Mouse (Mus musculus): ENCODE results near the gene Pim3. TPM values are rescaled to one million over a fixed set of nuclear protein-coding genes. Genes with fewer than 3 reads are reported as not detected.

Gene Pim3
- total and polyA plus RNA-seq, 3 experiments, result 11.4 to 26.0 (median 19.0) TPM

GRCm38 (mm10) chr15:88876155-88877020 is 14.4 kb downstream of the Pim3 start:
- no peak overlapping the region for H3K4me3 ChIP-seq (replicated peaks in 1 of 3; ENCODE audit: low read depth in 2 of 3, low read length in 2 of 3, poor library complexity in 1 of 3)
- dilution Hi-C loops (cut with MboI; ENCODE audit: extremely low pct_ligation_motif_present, extremely low pct_unique_long_range_greater_than_20kb, low sequenced_read_pairs) (no loop called here), in situ Hi-C loops (cut with MboI; ENCODE audit: low pct_ligation_motif_present, low pct_unique_long_range_greater_than_20kb, low sequenced_read_pairs) (loop anchor here (5.0 kb wide), 1 partner anchor 49 kb away; no protein-coding TSS in a partner anchor)

GRCm38 (mm10) chr15:88877021-88877400 is 15.0 kb downstream of the Pim3 start:
- H3K36me3 ChIP-seq (replicated peaks in 1 of 2; ENCODE audit: control insufficient read depth in 1 of 2, insufficient read depth in 1 of 2, low read length in 1 of 2), result no peaks in the 10 kb centered on the region
- H3K4me1 ChIP-seq (ENCODE audit: control insufficient read depth in 1 of 2, insufficient read depth in 2 of 2), result peaks cover 2 to 6% of the 10 kb centered on the region in 2 experiments; a peak in 2 of 4 replicates
- TF ChIP-seq UBTF (IDR thresholded peaks at IDR 0.05; ENCODE audit: low read depth, low read length) (no peak), CHD1 (IDR thresholded peaks at IDR 0.05; ENCODE audit: low read depth, low read length) (no peak)
- H3K4me2 ChIP-seq (ENCODE audit: insufficient read depth, low read depth, poor library complexity, severe bottlenecking), result no peak overlapping the region
- DNase-seq (ENCODE audit: extremely low read depth), result no peak
- H3K9me3 ChIP-seq (replicated peaks; ENCODE audit: low read length), result peaks cover 11% of the 10 kb centered on the region
- peaks cover 61% of the 10 kb centered on the region for H3K27me3 ChIP-seq (replicated peaks)
- in situ Hi-C loops (cut with MboI; ENCODE audit: low pct_ligation_motif_present, low pct_unique_long_range_greater_than_20kb, low sequenced_read_pairs) (loop anchor here (5.0 kb wide), 1 partner anchor 50 kb away; no protein-coding TSS in a partner anchor), dilution Hi-C loops (cut with MboI; ENCODE audit: extremely low pct_ligation_motif_present, extremely low pct_unique_long_range_greater_than_20kb, low sequenced_read_pairs) (no loop called here)
- H3K4me3 ChIP-seq (replicated peaks in 1 of 3; ENCODE audit: low read depth in 2 of 3, low read length in 2 of 3, poor library complexity in 1 of 3), result no peak overlapping the region
- no peaks in the 10 kb centered on the region for H3K79me2 ChIP-seq (replicated peaks; ENCODE audit: control insufficient read depth, extremely low read depth, insufficient read depth, poor library complexity, severe bottlenecking)
- no peak overlapping the region for H3K27ac ChIP-seq (ENCODE audit: insufficient read depth, low read depth)
- no peak overlapping the region for H3K9ac ChIP-seq (ENCODE audit: insufficient read depth, low read depth)

More at GRCm38 (mm10) chr15:88876155-88877020, 14.4 kb downstream of the Pim3 start:
- H3K27ac ChIP-seq (ENCODE audit: insufficient read depth, low read depth), result no peak overlapping the region
- peak; percentile 35 to 90; a peak in 3 of 4 replicates for TF ChIP-seq CTCF (conservative IDR thresholded peaks at IDR 0.05 in 1 of 2, IDR thresholded peaks at IDR 0.05 in 1 of 2; ENCODE audit: low read depth in 2 of 2, low read length in 2 of 2)
- peak; percentile 68 for TF ChIP-seq RAD21 (IDR thresholded peaks at IDR 0.05; ENCODE audit: low read depth, low read length)
- no peak for TF ChIP-seq ELF1 (IDR thresholded peaks at IDR 0.05; ENCODE audit: low read depth, low read length)
- peak; percentile 86 for TF ChIP-seq SMC3 (IDR thresholded peaks at IDR 0.05; ENCODE audit: low read depth, low read length)
- TF ChIP-seq EP300 (IDR thresholded peaks at IDR 0.05; ENCODE audit: low read length), result no peak
- no peak overlapping the region for H3K9ac ChIP-seq (ENCODE audit: insufficient read depth, low read depth)
- no peaks in the 10 kb centered on the region for H3K79me2 ChIP-seq (replicated peaks; ENCODE audit: control insufficient read depth, extremely low read depth, insufficient read depth, poor library complexity, severe bottlenecking)
- peaks cover 55% of the 10 kb centered on the region for H3K27me3 ChIP-seq (replicated peaks)
- peaks cover 11% of the 10 kb centered on the region for H3K9me3 ChIP-seq (replicated peaks; ENCODE audit: low read length)
- peak overlapping the region; percentile 33; the same call in 1 of the 2 replicates for H3K4me2 ChIP-seq (ENCODE audit: insufficient read depth, low read depth, poor library complexity, severe bottlenecking)
- no peaks in the 10 kb centered on the region for H3K36me3 ChIP-seq (replicated peaks in 1 of 2; ENCODE audit: control insufficient read depth in 1 of 2, insufficient read depth in 1 of 2, low read length in 1 of 2)
- peaks cover 2 to 6% of the 10 kb centered on the region in 2 experiments; a peak in 2 of 4 replicates for H3K4me1 ChIP-seq (ENCODE audit: control insufficient read depth in 1 of 2, insufficient read depth in 2 of 2)
- DNase-seq (ENCODE audit: extremely low read depth), result peak; percentile 52

GRCm38 (mm10) chr15:88881253-88882044 is 19.5 kb downstream of the Pim3 start:
- dilution Hi-C loops (cut with MboI; ENCODE audit: extremely low pct_ligation_motif_present, extremely low pct_unique_long_range_greater_than_20kb, low sequenced_read_pairs) (no loop called here), in situ Hi-C loops (cut with MboI; ENCODE audit: low pct_ligation_motif_present, low pct_unique_long_range_greater_than_20kb, low sequenced_read_pairs) (no loop called here)
- Histone ChIP-seq H3K9ac (ENCODE audit: insufficient read depth, low read depth) (no peak overlapping the region), H3K4me1 (ENCODE audit: control insufficient read depth in 1 of 2, insufficient read depth in 2 of 2) (peaks cover 0 to under 1% of the 10 kb centered on the region in 2 experiments; a peak in 1 of 4 replicates), H3K4me2 (ENCODE audit: insufficient read depth, low read depth, poor library complexity, severe bottlenecking) (no peak overlapping the region), H3K27ac (ENCODE audit: insufficient read depth, low read depth) (no peak overlapping the region), H3K27me3 (replicated peaks) (peaks cover 71% of the 10 kb centered on the region), H3K4me3 (replicated peaks in 1 of 3; ENCODE audit: low read depth in 2 of 3, low read length in 2 of 3, poor library complexity in 1 of 3) (no peak overlapping the region), H3K9me3 (replicated peaks; ENCODE audit: low read length) (peaks cover 11% of the 10 kb centered on the region), H3K79me2 (replicated peaks; ENCODE audit: control insufficient read depth, extremely low read depth, insufficient read depth, poor library complexity, severe bottlenecking) (no peaks in the 10 kb centered on the region), H3K36me3 (replicated peaks in 1 of 2; ENCODE audit: control insufficient read depth in 1 of 2, insufficient read depth in 1 of 2, low read length in 1 of 2) (no peaks in the 10 kb centered on the region)
- TF ChIP-seq KAT2A (IDR thresholded peaks at IDR 0.05; ENCODE audit: insufficient replicate concordance, low read length) (no peak), JUND (conservative IDR thresholded peaks at IDR 0.05; ENCODE audit: low read depth, low read length) (no peak), MAFK (IDR thresholded peaks at IDR 0.05; ENCODE audit: insufficient replicate concordance, low read length) (no peak), ZC3H11A (IDR thresholded peaks at IDR 0.05; ENCODE audit: low read depth, low read length) (no peak), NRF1 (IDR thresholded peaks at IDR 0.05; ENCODE audit: low read depth, low read length) (no peak), PAX5 (IDR thresholded peaks at IDR 0.05; ENCODE audit: low read length) (no peak), RCOR1 (conservative IDR thresholded peaks at IDR 0.05; ENCODE audit: low read depth, low read length) (no peak), POLR2A (IDR thresholded peaks at IDR 0.05; ENCODE audit: low read depth, low read length) (no peak), MXI1 (IDR thresholded peaks at IDR 0.05; ENCODE audit: low read depth, low read length) (no peak), CHD2 (IDR thresholded peaks at IDR 0.05; ENCODE audit: low read length) (no peak), MAZ (IDR thresholded peaks at IDR 0.05; ENCODE audit: low read depth, low read length) (no peak), ZMIZ1 (IDR thresholded peaks at IDR 0.05; ENCODE audit: low read depth, low read length) (no peak), RAD21 (IDR thresholded peaks at IDR 0.05; ENCODE audit: low read depth, low read length) (no peak), USF2 (conservative IDR thresholded peaks at IDR 0.05; ENCODE audit: low read depth, low read length) (no peak)
- no peak for DNase-seq (ENCODE audit: extremely low read depth)

Data from CH12.LX (cell line).